Mouse (Mus musculus) gastrocnemius, postnatal 14 days (tissue): ENCODE data around the gene Cyp2w1. TPM values are rescaled to one million over a fixed set of nuclear protein-coding genes. Genes with fewer than 3 reads are reported as not detected.

Experiments
- DNase-seq: peaks from one replicate; pipeline ENCODE4 v3.0.0; 2021; ENCODE audit warnings: mixed read lengths
- intact Hi-C: fragments of 180-260 bp; cut with DNase I; formaldehyde crosslinking; loops from one replicate; pipeline ENCODE4 v1.15.1; 2025; ENCODE audit warnings: low total_unique reads
- long read RNA-seq, 2 experiments: library from polyadenylated mRNA; stranded (forward); transcript quantifications; one replicate each; pipeline ENCODE4 v2.0.0; 2021
- total RNA-seq, 2 experiments: library from RNA; stranded (reverse); gene quantifications; 2 replicates each; pipeline ENCODE4 v1.2.3; 2021

The Cyp2w1 gene
- total RNA-seq: not detected
- long read RNA-seq, experiment 1: 0 reads
- long read RNA-seq, experiment 2: 0 reads

GRCm38 (mm10) chr5:139352317-139352716, at the start of gene Cyp2w1:
Gene Cyp2w1 (plus strand): TSS chr5:139352617.
- intact Hi-C loops: no loop called here
- no peak for DNase-seq

- no peak for DNase-seq
- intact Hi-C loops: no loop called here
Observed at GRCm38 (mm10) chr5:139303646-139304061, 48.8 kb upstream of the Cyp2w1 start.

GRCm38 (mm10) chr5:139309946-139310345, 42.5 kb upstream of the Cyp2w1 start:
- intact Hi-C loops: no loop called here

GRCm38 (mm10) chr5:139310477-139310876, 41.9 kb upstream of the Cyp2w1 start:
- intact Hi-C loops: no loop called here
- DNase-seq: no peak

More at GRCm38 (mm10) chr5:139309946-139310345, 42.5 kb upstream of the Cyp2w1 start:
- DNase-seq: no peak

GRCm38 (mm10) chr5:139311822-139312221, 40.6 kb upstream of the Cyp2w1 start:
- no peak for DNase-seq
- intact Hi-C loops: no loop called here

- intact Hi-C loops: no loop called here
- no peak for DNase-seq
Observed at GRCm38 (mm10) chr5:139313536-139313935, 38.9 kb upstream of the Cyp2w1 start.

- intact Hi-C loops: no loop called here
- no peak for DNase-seq
Observed at GRCm38 (mm10) chr5:139314941-139315642, 37.3 kb upstream of the Cyp2w1 start.

GRCm38 (mm10) chr5:139316982-139317675, 35.3 kb upstream of the Cyp2w1 start:
- intact Hi-C loops: no loop called here

GRCm38 (mm10) chr5:139317751-139318504, 34.5 kb upstream of the Cyp2w1 start:
- intact Hi-C loops: no loop called here
- DNase-seq: no peak

More at GRCm38 (mm10) chr5:139316982-139317675, 35.3 kb upstream of the Cyp2w1 start:
- DNase-seq: no peak

GRCm38 (mm10) chr5:139320424-139320823, 32.0 kb upstream of the Cyp2w1 start:
- no peak for DNase-seq
- intact Hi-C loops: no loop called here

GRCm38 (mm10) chr5:139321331-139321730, 31.1 kb upstream of the Cyp2w1 start:
- DNase-seq: no peak
- intact Hi-C loops: no loop called here

GRCm38 (mm10) chr5:139323260-139323924, 29.0 kb upstream of the Cyp2w1 start:
- intact Hi-C loops: no loop called here
- no peak for DNase-seq

GRCm38 (mm10) chr5:139324045-139324491, 28.3 kb upstream of the Cyp2w1 start:
- DNase-seq: no peak
- intact Hi-C loops: loop anchor here (2.0 kb wide), 1 partner anchor 41 kb away; no protein-coding TSS in a partner anchor

- intact Hi-C loops: loop anchor here (2.0 kb wide), 1 partner anchor 42 kb away; no protein-coding TSS in a partner anchor
- peak; percentile 26 for DNase-seq
Observed at GRCm38 (mm10) chr5:139324691-139325394, 27.6 kb upstream of the Cyp2w1 start.

- intact Hi-C loops: loop anchor here (2.0 kb wide), 1 partner anchor 43 kb away; no protein-coding TSS in a partner anchor
- peak; percentile 59 for DNase-seq
Observed at GRCm38 (mm10) chr5:139325395-139325966, 26.9 kb upstream of the Cyp2w1 start, which contains the start of gene Adap1. Gene Adap1 (minus strand): TSS chr5:139325622.

- intact Hi-C loops: no loop called here
- DNase-seq: no peak
Observed at GRCm38 (mm10) chr5:139326111-139326696, 26.2 kb upstream of the Cyp2w1 start.

GRCm38 (mm10) chr5:139326986-139327633, 25.3 kb upstream of the Cyp2w1 start:
- intact Hi-C loops: no loop called here

More at GRCm38 (mm10) chr5:139326986-139327633, 25.3 kb upstream of the Cyp2w1 start:
- no peak for DNase-seq
